Mouse (Mus musculus) erythroblast, embryonic 14.5 days (primary cell): ENCODE measurements at regions not wholly inside any gene's neighbourhood (a gene's known extent, or its start where the extent isn't known, plus 50 kb on each side); places are given as distances from the start of the nearest gene placed in this dataset.

Experiments
- GATA1 ChIP-seq: IDR thresholded peaks from 2 replicates; pipeline ENCODE4 v1.6.1; 2012; ENCODE audit warnings: low read length, inconsistent platforms, mixed read lengths
- TAL1 ChIP-seq: IDR thresholded peaks from 3 replicates; pipeline ENCODE4 v1.6.1; 2012; ENCODE audit warnings: low read length, inconsistent platforms, mixed read lengths

DNA sequence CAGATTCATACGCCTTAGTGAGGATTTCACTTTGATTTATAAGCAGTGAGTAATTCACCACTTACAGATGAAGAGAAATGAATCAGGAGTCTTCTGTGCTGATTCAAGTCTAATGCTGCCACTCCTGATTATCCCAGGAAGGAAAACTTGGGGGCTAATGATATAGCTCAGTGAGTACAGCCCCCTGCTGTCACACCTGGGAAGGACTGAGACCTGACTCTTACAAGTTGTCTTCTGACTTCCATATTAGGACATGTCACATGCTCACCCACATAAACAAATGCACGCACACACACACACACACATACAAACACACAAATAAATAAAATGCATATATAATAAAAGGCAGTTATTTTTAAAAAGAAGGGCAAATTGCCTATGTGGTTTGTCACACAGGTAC lies 188.1 kb upstream of the Phyhipl start:
- no peak for TF ChIP-seq TAL1
- no peak for TF ChIP-seq GATA1
